Mouse (Mus musculus) forebrain, postnatal 0 days (tissue): Measurements from ENCODE around the gene Sctr. TPM values are rescaled to one million over a fixed set of nuclear protein-coding genes. Genes with fewer than 3 reads are reported as not detected.

Source experiments
- ATAC-seq: fragments of 200-750 bp; cut with Nextera tagmentation; 2 replicates; pipeline ENCODE4 v1.8.0; 2017; ENCODE audit warnings: mild to moderate bottlenecking, moderate library complexity
- DNase-seq: peaks from one replicate; pipeline ENCODE4 v3.0.0-alpha.2; 2015
- H3K27ac ChIP-seq: fragments of 300-500 bp; sonication (generic); 2 replicates; pipeline ENCODE4 v1.5.1; 2014; ENCODE audit warnings: low read depth, mild to moderate bottlenecking, antibody characterized with exemption, low read length, moderate library complexity, mixed read lengths
- H3K27me3 ChIP-seq: fragments of 300-500 bp; sonication (generic); 2 replicates; pipeline ENCODE4 v1.6.1; 2014; ENCODE audit warnings: mild to moderate bottlenecking, low read length, mixed read lengths; ENCODE audit not compliant: insufficient read depth
- H3K36me3 ChIP-seq: fragments of 300-500 bp; sonication (generic); 2 replicates; pipeline ENCODE4 v1.6.1; 2014; ENCODE audit warnings: mild to moderate bottlenecking, moderate library complexity; ENCODE audit not compliant: insufficient read depth
- H3K4me1 ChIP-seq: fragments of 300-500 bp; sonication (generic); 2 replicates; pipeline ENCODE4 v1.6.1; 2014; ENCODE audit warnings: antibody characterized with exemption; ENCODE audit not compliant: insufficient read depth
- H3K4me2 ChIP-seq: fragments of 300-500 bp; sonication (generic); 2 replicates; pipeline ENCODE4 v1.6.1; 2014; ENCODE audit warnings: low read depth, mild to moderate bottlenecking, moderate library complexity
- H3K4me3 ChIP-seq: fragments of 300-500 bp; sonication (generic); 2 replicates; pipeline ENCODE4 v1.5.1; 2014; ENCODE audit warnings: low read depth, low read length, mixed read lengths
- H3K9ac ChIP-seq: fragments of 300-500 bp; sonication (generic); 2 replicates; pipeline ENCODE4 v1.6.1; 2014; ENCODE audit warnings: mild to moderate bottlenecking
- H3K9me3 ChIP-seq: fragments of 300-500 bp; sonication (generic); 2 replicates; pipeline ENCODE4 v1.6.1; 2016; ENCODE audit warnings: low read length
- CTCF ChIP-seq: sonication (generic); IDR thresholded peaks from 2 replicates; pipeline ENCODE4 v1.5.1; 2016; ENCODE audit warnings: antibody characterized with exemption, control low read depth, low read depth
- WGBS: fragments of 180-500 bp; shearing (Covaris S2); extraction: QIAGEN DNeasy Blood & Tissue Kit; methylation state at CpG from one replicate; pipeline ENCODE4 v1.1.7; 2014; 5-methylcytosine and 5-hydroxymethylcytosine counted together
- polyA plus RNA-seq: library from polyadenylated mRNA; unstranded; fragments of >200 nt; fragmentation: Nextera tagmentation; extraction: Ambion mirVana; gene quantifications from 2 replicates; pipeline ENCODE4 v1.2.1, GENCODE M21; 2015
- total RNA-seq: library from RNA; depleted of rRNA; stranded (reverse); fragments of >200 nt; gene quantifications from 2 replicates; pipeline ENCODE4 v1.2.3, GENCODE M21; 2014

Sctr gene
- total and polyA plus RNA-seq, 2 experiments from 2014 or later = 1.1 TPM

DNA sequence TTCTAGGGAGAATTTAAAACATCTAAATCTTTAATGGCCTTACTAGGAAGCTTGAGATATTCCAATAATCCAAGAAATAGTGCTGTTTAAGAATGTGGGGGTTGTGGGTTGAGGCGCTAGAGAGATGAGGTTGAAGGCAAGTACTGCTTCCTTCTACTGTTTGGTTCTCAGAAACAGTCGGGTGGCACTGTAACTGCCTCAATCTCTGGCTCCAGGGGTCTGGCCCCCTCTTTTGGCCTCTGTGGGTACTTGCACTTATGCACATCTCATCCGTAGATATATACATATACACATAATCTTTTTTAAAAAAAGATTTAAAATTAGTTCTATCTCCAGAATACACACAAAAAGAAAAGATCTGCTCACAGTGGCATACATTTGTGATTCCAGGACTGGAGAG, 12.2 kb downstream of the Sctr start:
- H3K27ac ChIP-seq = no peak overlapping the region
- H3K9ac ChIP-seq = no peak overlapping the region
- no peaks in the 10 kb centered on the region for H3K36me3 ChIP-seq
- H3K4me1 ChIP-seq = no peaks in the 10 kb centered on the region
- no peaks in the 10 kb centered on the region for H3K9me3 ChIP-seq
- TF ChIP-seq CTCF = no peak
- DNase-seq = no peak
- H3K27me3 ChIP-seq = no peaks in the 10 kb centered on the region
- no peak overlapping the region for H3K4me3 ChIP-seq
- H3K4me2 ChIP-seq = no peak overlapping the region
- ATAC-seq = no peak
- WGBS = 33% methylated on average over 3 of the region's 3 CpGs

DNA sequence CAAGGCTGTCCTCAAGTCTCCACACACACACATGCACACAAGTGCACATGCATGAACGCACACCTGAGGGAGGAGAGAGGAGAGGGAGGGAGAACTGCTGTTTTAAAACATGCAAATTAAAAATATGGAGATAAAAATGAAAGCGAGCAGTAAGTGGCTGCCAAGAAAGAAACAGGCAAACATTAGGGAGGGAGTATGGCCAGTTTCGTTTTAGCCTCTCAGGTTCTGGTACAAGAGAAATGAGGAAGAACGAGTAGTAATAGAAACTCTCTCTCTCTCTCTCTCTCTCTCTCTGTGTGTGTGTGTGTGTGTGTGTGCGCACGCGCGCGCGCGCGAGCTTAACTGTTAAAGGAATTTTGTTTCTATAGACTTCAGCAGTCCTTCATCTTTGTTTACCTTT, 12.7 kb downstream of the Sctr start:
- Histone ChIP-seq H3K36me3 (no peaks in the 10 kb centered on the region), H3K27me3 (no peaks in the 10 kb centered on the region), H3K4me1 (no peaks in the 10 kb centered on the region), H3K4me3 (no peak overlapping the region), H3K27ac (no peak overlapping the region), H3K9ac (no peak overlapping the region), H3K9me3 (no peaks in the 10 kb centered on the region), H3K4me2 (no peak overlapping the region)
- TF ChIP-seq CTCF = no peak
- DNase-seq (no peak), ATAC-seq (no peak)
- 89% methylated on average over 12 of the region's 12 CpGs for WGBS

DNA sequence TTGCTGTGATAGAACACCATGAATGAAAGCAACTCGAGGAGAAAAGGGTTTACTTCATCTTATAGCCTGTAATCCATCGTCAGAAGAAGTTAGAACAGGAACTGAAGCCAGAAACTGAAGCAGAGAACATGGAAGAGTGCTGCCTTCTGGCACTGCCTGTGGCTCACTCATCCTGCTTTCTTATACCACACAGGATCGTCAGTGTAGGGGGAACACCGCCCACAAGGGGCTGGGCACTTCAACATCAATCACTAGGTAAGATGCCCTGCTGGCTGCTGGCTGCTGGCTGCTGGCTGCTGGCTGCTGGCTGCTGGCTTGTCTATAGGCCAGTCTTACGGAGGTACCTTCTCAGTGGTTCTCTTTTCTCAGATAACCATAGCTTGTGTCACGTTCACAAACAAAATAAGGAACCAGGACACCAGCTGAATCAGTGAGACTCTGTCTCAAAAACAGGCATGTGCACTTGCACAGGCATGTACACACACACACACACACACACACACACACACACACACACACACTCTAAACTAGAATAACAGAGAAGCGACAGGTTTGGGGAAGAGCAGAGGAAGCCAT, 13.7 kb downstream of the Sctr start:
- no peak overlapping the region for H3K9ac ChIP-seq
- H3K4me1 ChIP-seq = no peaks in the 10 kb centered on the region
- H3K9me3 ChIP-seq = no peaks in the 10 kb centered on the region
- no peak overlapping the region for H3K4me2 ChIP-seq
- no peak overlapping the region for H3K4me3 ChIP-seq
- H3K27ac ChIP-seq = no peak overlapping the region
- no peaks in the 10 kb centered on the region for H3K36me3 ChIP-seq
- ATAC-seq = no peak
- no peak for TF ChIP-seq CTCF
- no peaks in the 10 kb centered on the region for H3K27me3 ChIP-seq
- WGBS = 76% methylated on average over 7 of the region's 7 CpGs
- no peak for DNase-seq

DNA sequence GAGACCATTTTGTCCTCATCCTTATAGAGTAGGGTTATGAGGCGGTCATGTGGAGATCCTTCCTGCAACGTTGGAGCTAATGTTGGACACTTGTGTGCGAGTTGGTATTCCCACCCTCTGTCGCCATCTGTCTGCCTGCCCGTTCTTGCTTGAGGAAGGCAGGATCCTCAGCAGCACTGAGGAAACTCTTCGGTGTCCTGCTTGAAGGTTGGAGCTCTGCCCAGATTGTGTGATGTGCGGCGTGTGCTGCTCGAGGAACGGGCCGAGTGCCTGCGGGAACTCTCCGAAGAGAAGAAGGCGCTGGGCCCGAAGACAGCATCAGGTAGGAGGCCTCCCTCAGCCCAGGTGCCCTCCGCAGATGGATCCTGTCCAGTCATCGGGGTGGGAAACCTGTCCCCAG, 15.3 kb downstream of the Sctr start:
- 83% methylated on average over 17 of the region's 17 CpGs for WGBS

DNA sequence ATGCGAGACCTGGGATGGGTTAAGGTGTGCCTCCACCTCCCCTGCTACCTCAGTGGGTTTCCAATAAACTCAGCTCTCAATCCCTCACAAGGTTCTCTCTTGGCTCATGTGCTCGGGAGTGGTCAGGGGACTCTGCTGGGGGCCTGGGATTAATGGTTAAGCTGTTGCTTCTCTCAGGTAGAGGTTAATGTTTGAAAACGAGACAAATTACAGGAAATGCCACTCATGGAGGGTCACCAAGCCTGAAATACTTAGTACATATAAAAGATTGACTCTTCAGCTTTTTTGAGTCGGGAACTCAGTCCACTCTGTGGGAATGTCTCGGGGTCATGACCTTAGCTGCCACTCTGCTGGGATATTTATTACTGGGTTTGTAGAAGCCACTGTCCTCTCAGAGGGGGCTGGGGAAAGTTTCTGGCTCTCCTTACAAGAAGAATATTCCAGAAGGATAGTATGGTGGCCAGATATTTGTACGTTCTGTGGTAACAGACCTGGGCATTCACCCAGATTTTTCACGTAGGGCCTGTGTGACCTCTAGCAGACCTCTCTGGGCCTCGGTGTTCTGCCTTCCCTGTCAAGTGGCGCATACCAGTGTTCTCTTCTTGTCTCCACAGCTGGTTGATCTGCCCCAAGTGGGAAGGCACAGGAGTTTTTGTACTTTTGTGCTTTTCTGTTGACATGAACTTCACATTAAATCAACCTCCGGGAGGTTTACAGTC, 17.8 kb downstream of the Sctr start:
- TF ChIP-seq CTCF = no peak
- WGBS = 74% methylated on average over 10 of the region's 10 CpGs
- Histone ChIP-seq H3K4me3 (no peak overlapping the region), H3K4me2 (no peak overlapping the region), H3K4me1 (no peaks in the 10 kb centered on the region), H3K9me3 (no peaks in the 10 kb centered on the region), H3K27me3 (no peaks in the 10 kb centered on the region), H3K27ac (no peak overlapping the region), H3K9ac (no peak overlapping the region), H3K36me3 (no peaks in the 10 kb centered on the region)
- ATAC-seq (no peak), DNase-seq (no peak)

More for the DNA sequence above, 15.3 kb downstream of the Sctr start:
- TF ChIP-seq CTCF = no peak
- Histone ChIP-seq H3K9ac (no peak overlapping the region), H3K4me2 (no peak overlapping the region), H3K27me3 (no peaks in the 10 kb centered on the region), H3K9me3 (no peaks in the 10 kb centered on the region), H3K27ac (no peak overlapping the region), H3K4me1 (no peaks in the 10 kb centered on the region), H3K36me3 (no peaks in the 10 kb centered on the region), H3K4me3 (no peak overlapping the region)
- no peak for DNase-seq
- ATAC-seq = no peak

DNA sequence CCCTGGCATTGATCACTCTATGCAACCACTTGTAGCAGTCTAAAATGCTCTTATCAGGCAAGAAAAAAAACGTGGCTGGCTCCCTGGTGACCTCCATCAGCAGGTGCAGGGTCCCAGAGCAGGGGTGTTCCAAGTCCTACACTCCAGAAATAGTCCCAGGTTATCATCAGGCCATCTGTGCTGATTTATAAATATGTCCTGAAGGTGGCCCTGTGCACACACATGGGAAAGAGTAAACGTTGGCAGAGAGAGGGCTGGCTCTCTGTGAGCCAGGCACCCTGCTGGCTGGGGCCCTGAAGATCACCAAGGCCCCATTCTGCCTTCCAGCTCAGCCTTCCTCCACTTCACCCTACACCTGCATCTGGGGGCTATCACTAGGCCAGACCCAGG, 18.4 kb downstream of the Sctr start:
- no peak for DNase-seq
- H3K27ac ChIP-seq = no peak overlapping the region
- 15% methylated on average over 2 of the region's 2 CpGs for WGBS

DNA sequence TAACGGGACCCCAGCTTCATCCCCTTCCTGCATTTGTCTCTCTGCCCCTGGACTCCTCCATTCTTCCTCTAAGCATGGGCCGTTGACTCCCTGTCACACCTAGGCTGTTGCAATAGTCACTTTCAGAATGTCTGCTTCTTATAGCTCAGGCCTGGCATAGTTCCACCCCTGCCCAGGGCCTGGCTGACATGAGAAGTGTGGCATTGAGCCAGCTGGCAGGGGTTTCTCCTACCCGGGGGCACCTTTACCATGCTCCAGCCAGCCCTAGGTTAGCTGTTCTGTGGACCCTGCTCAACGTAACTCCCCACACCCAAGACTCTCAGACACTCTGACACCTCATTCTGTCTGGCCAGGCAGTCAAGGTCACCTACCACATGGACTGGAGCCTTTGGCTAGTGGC, 21.0 kb downstream of the Sctr start:
- Histone ChIP-seq H3K27ac (no peak overlapping the region), H3K36me3 (no peaks in the 10 kb centered on the region), H3K9ac (no peak overlapping the region), H3K27me3 (no peaks in the 10 kb centered on the region), H3K9me3 (no peaks in the 10 kb centered on the region), H3K4me1 (no peaks in the 10 kb centered on the region), H3K4me3 (no peak overlapping the region), H3K4me2 (no peak overlapping the region)
- no peak for DNase-seq
- TF ChIP-seq CTCF = no peak
- ATAC-seq = no peak
- WGBS = 50% methylated on average over 4 of the region's 4 CpGs

More for the DNA sequence above, 18.4 kb downstream of the Sctr start:
- Histone ChIP-seq H3K27me3 (no peaks in the 10 kb centered on the region), H3K9me3 (no peaks in the 10 kb centered on the region), H3K4me2 (no peak overlapping the region), H3K4me3 (no peak overlapping the region), H3K4me1 (no peaks in the 10 kb centered on the region), H3K36me3 (no peaks in the 10 kb centered on the region), H3K9ac (no peak overlapping the region)
- TF ChIP-seq CTCF = no peak
- no peak for ATAC-seq
